ENCODE assay signal across 9 mouse cellular contexts in genomic region chr16:35215498-35215897, GRCm38 (mm10).
DNase-seq lines count a peak whose midpoint lies in the region; ATAC-seq and TF ChIP-seq lines count a peak whose summit lies in the region.
"Had no signal": no experiment of that assay in that cellular context is flagged by ENCODE, and none has a peak within 500 bp of the region (broad histone marks: within the 10 kb centered on the region; RNA-seq: fewer than 3 reads in every experiment).

No protein-coding gene starts in this region.

- H3K9me3 ChIP-seq in hindbrain, embryonic 13.5 days = no peaks in the 10 kb centered on the region
- H3K9me3 ChIP-seq in hindbrain, embryonic 11.5 days (ENCODE audit: control insufficient read depth, low read length) = no peaks in the 10 kb centered on the region
- H3K9me3 ChIP-seq in stomach, postnatal 0 days (ENCODE audit: control insufficient read depth, low read length) = no peaks in the 10 kb centered on the region

- peaks cover 7% of the 10 kb centered on the region; the same call in 1 of the 2 replicates for H3K4me1 ChIP-seq in hindbrain, embryonic 13.5 days (replicated peaks)
- H3K4me1 ChIP-seq in hindbrain, embryonic 11.5 days (replicated peaks; ENCODE audit: control insufficient read depth, insufficient read depth, low read length) = no peaks in the 10 kb centered on the region
- H3K4me1 ChIP-seq in stomach, postnatal 0 days (replicated peaks; ENCODE audit: control insufficient read depth, insufficient read depth) = no peaks in the 10 kb centered on the region

- intact Hi-C loops in heart, postnatal 25 days (cut with DNase I) = no loop called here

- WGBS in hindbrain, embryonic 13.5 days = 56% methylated on average over 5 of the region's 5 CpGs
- 67% methylated on average over 4 of the region's 5 CpGs for WGBS in hindbrain, embryonic 11.5 days
- 12% methylated on average over 5 of the region's 5 CpGs for WGBS in stomach, postnatal 0 days

- H3K4me2 ChIP-seq in hindbrain, embryonic 13.5 days = no peak overlapping the region
- H3K4me2 ChIP-seq in hindbrain, embryonic 11.5 days (replicated peaks; ENCODE audit: low read depth, low read length) = no peak overlapping the region
- H3K4me2 ChIP-seq in stomach, postnatal 0 days (replicated peaks; ENCODE audit: low read depth) = no peak overlapping the region

- H3K27ac ChIP-seq in hindbrain, embryonic 13.5 days = 0 out of 2 replicates have a peak overlapping the region, but pooled peaks have one; percentile 2
- no peak overlapping the region for H3K27ac ChIP-seq in hindbrain, embryonic 11.5 days (ENCODE audit: low read depth, low read length)
- H3K27ac ChIP-seq in stomach, postnatal 0 days (replicated peaks) = peak overlapping the region; percentile 92

- no peak for ATAC-seq in hindbrain, embryonic 13.5 days (ENCODE audit: low FRiP score)
- ATAC-seq in hindbrain, embryonic 11.5 days (ENCODE audit: low FRiP score) = no peak
- peak; percentile 79; the same call in 1 of the 2 replicates for ATAC-seq in stomach, postnatal 0 days (ENCODE audit: low FRiP score, low TSS enrichment)

- TF ChIP-seq CTCF in stomach, postnatal 0 days (IDR thresholded peaks at IDR 0.05; ENCODE audit: low read depth) = peak; percentile 45

- H3K27me3 ChIP-seq in hindbrain, embryonic 13.5 days = no peaks in the 10 kb centered on the region
- no peaks in the 10 kb centered on the region for H3K27me3 ChIP-seq in hindbrain, embryonic 11.5 days (ENCODE audit: control insufficient read depth, insufficient read depth, low read length)
- no peaks in the 10 kb centered on the region for H3K27me3 ChIP-seq in stomach, postnatal 0 days (ENCODE audit: control insufficient read depth, insufficient read depth, low read length)

- H3K4me3 ChIP-seq in hindbrain, embryonic 13.5 days = no peak overlapping the region
- H3K4me3 ChIP-seq in hindbrain, embryonic 11.5 days (ENCODE audit: low read depth, low read length) = no peak overlapping the region
- H3K4me3 ChIP-seq in stomach, postnatal 0 days (ENCODE audit: low read depth, low read length) = no peak overlapping the region

- H3K36me3 ChIP-seq in hindbrain, embryonic 13.5 days = no peaks in the 10 kb centered on the region
- no peaks in the 10 kb centered on the region for H3K36me3 ChIP-seq in hindbrain, embryonic 11.5 days (ENCODE audit: control insufficient read depth, insufficient read depth, low read length)
- H3K36me3 ChIP-seq in stomach, postnatal 0 days (ENCODE audit: control insufficient read depth, insufficient read depth, low read length) = no peaks in the 10 kb centered on the region

- no peak overlapping the region for H3K9ac ChIP-seq in hindbrain, embryonic 13.5 days
- H3K9ac ChIP-seq in hindbrain, embryonic 11.5 days (ENCODE audit: low read depth, low read length) = no peak overlapping the region
- H3K9ac ChIP-seq in stomach, postnatal 0 days (ENCODE audit: low read length) = no peak overlapping the region

- peak; percentile 45 for TF ChIP-seq EP300 in stomach, postnatal 0 days (optimal IDR thresholded peaks at IDR 0.05)

- no peak for DNase-seq in hindbrain, embryonic 11.5 days (ENCODE audit: low spot score)
- DNase-seq in ovary, adult 18-20 months (ENCODE audit: low spot score) = peak; percentile 65
- DNase-seq in ovary, postnatal 14 days (ENCODE audit: low spot score) = no peak
- peak; percentile 44 for DNase-seq in heart, postnatal 25 days (ENCODE audit: low spot score)
- DNase-seq in stomach, postnatal 0 days (ENCODE audit: low spot score) = peak; percentile 36
- DNase-seq in adrenal gland, adult 8-10 months = no peak
- DNase-seq in MN1 (ENCODE audit: low spot score) = no peak
- DNase-seq: gastrocnemius, postnatal 10 days had no signal

Comparison
In these comparisons a context has a peak if more than half of its experiments do, and no peak if none do; other contexts are left out.
1. DNase-seq: peak in ovary, adult 18-20 months (single experiment), heart, postnatal 25 days (single experiment) and stomach, postnatal 0 days (single experiment); none in hindbrain, embryonic 11.5 days (single experiment), ovary, postnatal 14 days (single experiment), adrenal gland, adult 8-10 months (single experiment) and MN1 (single experiment).